Mouse (Mus musculus) heart, adult 2 months (tissue): ENCODE data around the gene Nudc.

Source experiments
- CTCF ChIP-seq: fragments of 200-600 bp; IDR thresholded peaks from 2 replicates; pipeline ENCODE4 v1.8.1; 2022; ENCODE audit warnings: antibody characterized with exemption, mild to moderate bottlenecking, moderate library complexity
- EP300 ChIP-seq: fragments of 200-500 bp; IDR thresholded peaks from 2 replicates; pipeline ENCODE4 v1.6.1; 2011; ENCODE audit warnings: low read depth, low read length, control low read depth; ENCODE audit not compliant: insufficient read depth
- POLR2A ChIP-seq: fragments of 200-500 bp; IDR thresholded peaks from 2 replicates; pipeline ENCODE4 v1.6.1; 2011; ENCODE audit warnings: mild to moderate bottlenecking, low read depth, low read length, control low read depth; ENCODE audit not compliant: insufficient read depth

GRCm38 (mm10) chr4:133504300-133504699 is 41.5 kb downstream of the Nudc start:
- TF ChIP-seq CTCF (no peak), EP300 (no peak), POLR2A (no peak)
